Mouse (Mus musculus) cortical plate, adult 2 months (tissue): ENCODE results near the gene Tubb5.

Experiments
- CTCF ChIP-seq: fragments of 200-500 bp; IDR thresholded peaks from 2 replicates; pipeline ENCODE4 v1.5.1; 2011; ENCODE audit warnings: mild to moderate bottlenecking, control low read depth, low read length; ENCODE audit not compliant: insufficient read depth; ENCODE audit errors: extremely low read depth
- POLR2A ChIP-seq: fragments of 200-500 bp; IDR thresholded peaks from 2 replicates; pipeline ENCODE4 v1.6.1; 2011; ENCODE audit warnings: mild to moderate bottlenecking, low read length, control low read depth; ENCODE audit not compliant: insufficient read depth; ENCODE audit errors: extremely low read depth

DNA sequence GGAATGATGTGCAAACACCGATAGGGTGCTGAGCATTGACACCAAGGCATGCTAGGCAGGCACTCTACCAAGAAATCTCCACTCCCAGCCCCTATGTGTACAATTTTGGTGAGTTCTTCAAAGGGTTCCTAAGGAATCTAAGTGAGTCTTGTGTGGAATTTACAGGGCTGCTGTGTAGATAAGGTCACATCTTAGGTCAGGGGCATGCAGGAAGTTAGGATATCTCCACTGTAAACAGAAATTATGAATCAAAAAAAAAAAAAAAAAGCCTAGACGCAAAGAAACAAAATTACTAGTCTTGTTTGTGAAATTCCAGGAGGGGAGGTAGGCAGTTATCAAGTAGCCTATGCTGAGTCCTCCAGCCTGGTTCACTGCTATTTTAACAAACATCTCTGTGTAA lies 45.3 kb downstream of the Tubb5 start:
- TF ChIP-seq CTCF: no peak
- no peak for TF ChIP-seq POLR2A
